Mouse (Mus musculus): ENCODE measurements around the gene Olfr135.

The Olfr135 gene

GRCm38 (mm10) chr17:38204035-38204434, at the start of gene Olfr135:
TSS of gene Olfr135 (plus strand) at chr17:38204335.
- DNase-seq (ENCODE audit: low read depth in 1 of 2, low spot score in 2 of 2), result no peak

- no peak for DNase-seq (ENCODE audit: low read depth in 1 of 2, low spot score in 2 of 2)
Measured at GRCm38 (mm10) chr17:38171088-38171487, 33.0 kb upstream of the Olfr135 start, which contains the start of gene Olfr134. TSS of gene Olfr134 (plus strand) at chr17:38171388.
